Mouse (Mus musculus) heart, embryonic 16.5 days (tissue): ENCODE results near the gene Fahd1. TPM values are rescaled to one million over a fixed set of nuclear protein-coding genes. Genes with fewer than 3 reads are reported as not detected.
A peak's percentile ranks its signal among the peaks of the same experiment; 100 is the strongest.

Experiments used
- ATAC-seq: fragments of 200-750 bp; cut with Nextera tagmentation; replicated peaks from 2 replicates; pipeline ENCODE4 v1.8.0; 2017; ENCODE audit warnings: moderate number of reproducible peaks; ENCODE audit not compliant: insufficient read depth, low FRiP score; ENCODE audit errors: extremely low read depth
- H3K27ac ChIP-seq: fragments of 300-500 bp; sonication (generic); 2 replicates; pipeline ENCODE4 v1.5.1; 2014; ENCODE audit warnings: mild to moderate bottlenecking, low read length, control low read depth, moderate library complexity
- H3K27me3 ChIP-seq: fragments of 300-500 bp; sonication (generic); 2 replicates; pipeline ENCODE4 v1.6.1; 2014; ENCODE audit warnings: low read length, mixed read lengths; ENCODE audit not compliant: control insufficient read depth, insufficient read depth
- H3K36me3 ChIP-seq: fragments of 300-500 bp; sonication (generic); 2 replicates; pipeline ENCODE4 v1.6.1; 2014; ENCODE audit not compliant: control insufficient read depth, insufficient read depth
- H3K4me1 ChIP-seq: fragments of 300-500 bp; sonication (generic); 2 replicates; pipeline ENCODE4 v1.6.1; 2014; ENCODE audit warnings: low read length, mixed read lengths; ENCODE audit not compliant: control insufficient read depth, insufficient read depth
- H3K4me2 ChIP-seq: fragments of 300-500 bp; sonication (generic); 2 replicates; pipeline ENCODE4 v1.6.1; 2014; ENCODE audit warnings: low read depth, mild to moderate bottlenecking, control low read depth, low read length
- H3K4me3 ChIP-seq: fragments of 300-500 bp; sonication (generic); 2 replicates; pipeline ENCODE4 v1.5.1; 2014; ENCODE audit warnings: mild to moderate bottlenecking, control low read depth, low read length
- H3K9ac ChIP-seq: fragments of 300-500 bp; sonication (generic); 2 replicates; pipeline ENCODE4 v1.6.1; 2014; ENCODE audit warnings: low read length, control low read depth
- H3K9me3 ChIP-seq: fragments of 300-500 bp; sonication (generic); replicated peaks from 2 replicates; pipeline ENCODE4 v1.6.1; 2016; ENCODE audit warnings: low read length; ENCODE audit not compliant: control insufficient read depth
- WGBS: fragments of 180-500 bp; shearing (Covaris S2); extraction: QIAGEN DNeasy Blood & Tissue Kit; methylation state at CpG from one replicate; pipeline ENCODE4 v1.1.7; 2014; 5-methylcytosine and 5-hydroxymethylcytosine counted together
- polyA plus RNA-seq: library from polyadenylated mRNA; unstranded; fragments of >200 nt; fragmentation: Nextera tagmentation; extraction: Ambion mirVana; gene quantifications from 2 replicates; pipeline ENCODE4 v1.2.1, GENCODE M21; 2015

The Fahd1 gene
- polyA plus RNA-seq, 1 experiment from 2014 or later: 59.9 TPM

DNA sequence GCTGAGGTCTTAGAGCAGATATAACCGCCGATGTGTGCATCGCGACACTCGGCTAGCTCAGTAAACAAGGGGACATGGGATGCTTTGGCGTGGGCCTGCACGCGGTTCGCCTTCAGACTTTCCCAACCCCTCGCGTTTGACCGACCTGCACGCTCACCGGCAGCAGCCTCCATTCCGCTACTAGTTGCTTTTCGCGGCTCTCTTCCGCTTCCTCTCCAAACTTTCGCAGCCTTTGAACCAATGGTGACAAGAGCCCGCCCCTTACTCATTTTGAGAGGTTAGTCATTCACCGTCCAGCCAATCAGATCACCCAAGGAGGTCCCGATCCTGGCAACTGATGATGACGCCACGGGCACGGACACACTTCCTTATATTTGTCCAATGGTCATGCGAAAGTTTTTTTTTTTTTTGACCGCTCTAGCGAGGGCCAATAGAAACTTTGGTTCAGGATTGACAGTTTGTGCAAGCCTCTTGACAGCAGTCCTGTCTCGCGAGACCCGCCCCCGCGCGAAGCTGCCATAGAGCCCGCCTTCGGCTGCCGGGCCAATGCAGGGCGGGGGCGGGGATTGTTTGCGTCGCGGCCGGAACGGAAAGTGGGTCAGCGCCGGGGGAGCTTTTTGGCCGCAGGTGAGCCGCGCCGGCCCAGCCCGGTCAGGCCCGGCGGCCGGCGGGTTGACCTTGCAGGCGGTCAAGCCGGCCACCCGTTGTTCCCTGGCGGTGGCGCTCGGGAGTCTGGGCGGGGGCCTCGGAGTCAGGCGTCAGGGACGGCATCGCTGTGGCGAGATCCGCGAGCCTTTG is 36.2 kb upstream of the Fahd1 start, which contains the start of the genes Nubp2 and Spsb3:
TSS of gene Nubp2 (minus strand) at position 216 of the 798 bp plus-strand sequence.
TSS of gene Spsb3 (plus strand) at position 510 of the 798 bp plus-strand sequence.
- Histone ChIP-seq H3K4me2 (peak within 1 kb of the TSS; percentile 98), H3K36me3 (peaks cover 23% of the 10 kb centered on the region), H3K27me3 (no peaks in the 10 kb centered on the region), H3K4me1 (peaks cover 20% of the 10 kb centered on the region), H3K27ac (peak within 1 kb of the TSS; percentile 80), H3K4me3 (peak within 1 kb of the TSS; percentile 97), H3K9me3 (no peaks in the 10 kb centered on the region), H3K9ac (peak within 1 kb of the TSS; percentile 94)
- under 1% methylated on average over 69 of the region's 69 CpGs for WGBS
- ATAC-seq: peak; percentile 95

GRCm38 (mm10) chr17:24885356-24886133 is 35.4 kb upstream of the Fahd1 start:
- Histone ChIP-seq H3K4me1 (peaks cover 20% of the 10 kb centered on the region), H3K9ac (peak overlapping the region; percentile 74), H3K4me3 (peak overlapping the region; percentile 76), H3K9me3 (no peaks in the 10 kb centered on the region), H3K36me3 (peaks cover 18% of the 10 kb centered on the region), H3K4me2 (peak overlapping the region; percentile 96), H3K27ac (no peak overlapping the region), H3K27me3 (no peaks in the 10 kb centered on the region)
- WGBS: 23% methylated on average over 22 of the region's 22 CpGs
- ATAC-seq: no peak

DNA sequence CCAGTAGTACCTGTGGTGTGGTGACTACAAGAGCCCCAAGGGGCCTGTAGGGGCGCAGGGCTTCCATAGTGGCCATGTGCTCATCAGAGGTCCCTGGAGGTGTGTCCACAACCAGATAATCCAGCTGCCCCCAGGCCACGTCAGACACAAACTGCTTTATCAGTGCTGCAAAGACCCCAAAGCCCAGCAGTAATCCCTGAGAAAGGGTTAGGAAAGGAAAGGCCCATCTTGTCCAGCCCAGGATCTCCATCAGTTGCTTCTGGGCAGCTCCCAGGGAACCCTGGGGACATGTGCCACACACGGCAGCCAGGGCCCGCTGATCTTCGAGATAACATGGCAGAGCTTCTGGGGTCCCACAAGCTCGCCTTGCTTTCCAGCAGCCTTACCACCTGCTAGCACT is 34.2 kb upstream of the Fahd1 start:
- H3K4me2 ChIP-seq: no peak overlapping the region
- H3K9ac ChIP-seq: no peak overlapping the region
- no peak overlapping the region for H3K27ac ChIP-seq
- no peak overlapping the region for H3K4me3 ChIP-seq
- H3K27me3 ChIP-seq: no peaks in the 10 kb centered on the region
- 70% methylated on average over 6 of the region's 6 CpGs for WGBS
- no peak for ATAC-seq
- peaks cover 14% of the 10 kb centered on the region; the same call in 1 of the 2 replicates for H3K36me3 ChIP-seq
- peaks cover 20% of the 10 kb centered on the region for H3K4me1 ChIP-seq
- H3K9me3 ChIP-seq: no peaks in the 10 kb centered on the region

DNA sequence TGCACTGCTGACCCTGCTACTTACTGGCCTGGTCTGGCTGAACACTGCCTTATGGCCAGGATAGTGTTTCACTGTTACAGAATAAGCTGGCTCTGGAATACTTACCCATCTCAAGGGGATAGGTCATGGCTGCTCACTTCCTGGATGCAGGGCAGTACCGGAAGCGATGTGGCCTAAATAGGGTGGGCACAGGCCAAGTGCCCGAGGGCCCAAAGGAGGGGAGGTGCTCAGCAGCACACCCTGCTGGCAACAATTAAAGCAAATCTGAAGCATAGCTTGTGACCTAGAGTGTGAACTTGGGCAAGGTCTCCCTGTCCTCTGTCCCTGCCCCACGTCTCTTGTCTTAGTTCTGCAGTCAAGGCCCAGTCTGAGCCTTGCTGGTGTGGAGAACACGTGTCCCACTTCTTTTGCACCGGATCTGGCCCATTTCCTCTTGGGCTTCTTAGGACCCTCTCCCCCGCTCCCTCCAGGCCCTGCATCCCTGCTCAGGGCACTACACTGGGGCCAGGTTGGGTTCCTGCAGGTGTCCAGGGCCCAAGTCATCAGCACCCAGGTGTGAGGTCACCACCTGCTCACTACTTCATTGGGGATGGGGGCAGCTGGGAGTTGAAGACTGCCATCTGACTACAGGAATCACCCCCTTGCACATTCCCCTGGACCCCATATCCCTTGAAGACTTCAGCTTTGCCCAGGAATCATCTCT is 31.7 kb upstream of the Fahd1 start:
- Histone ChIP-seq H3K4me2 (no peak overlapping the region), H3K36me3 (peaks cover 9% of the 10 kb centered on the region; the same call in 1 of the 2 replicates), H3K4me3 (no peak overlapping the region), H3K4me1 (peaks cover 8% of the 10 kb centered on the region), H3K9me3 (no peaks in the 10 kb centered on the region), H3K27ac (no peak overlapping the region), H3K27me3 (no peaks in the 10 kb centered on the region), H3K9ac (no peak overlapping the region)
- WGBS: 47% methylated on average over 7 of the region's 7 CpGs
- no peak for ATAC-seq

- no peaks in the 10 kb centered on the region for H3K27me3 ChIP-seq
- no peak overlapping the region for H3K4me3 ChIP-seq
- no peaks in the 10 kb centered on the region for H3K4me1 ChIP-seq
- H3K36me3 ChIP-seq: peaks cover 9% of the 10 kb centered on the region; the same call in 1 of the 2 replicates
- no peak overlapping the region for H3K27ac ChIP-seq
- no peak for ATAC-seq
- no peaks in the 10 kb centered on the region for H3K9me3 ChIP-seq
- 72% methylated on average over 8 of the region's 8 CpGs for WGBS
- H3K9ac ChIP-seq: no peak overlapping the region
- no peak overlapping the region for H3K4me2 ChIP-seq
Measured at GRCm38 (mm10) chr17:24878531-24878930, 28.4 kb upstream of the Fahd1 start.

GRCm38 (mm10) chr17:24878117-24878397 is 27.9 kb upstream of the Fahd1 start:
- Histone ChIP-seq H3K9ac (peak overlapping the region; percentile 20; the same call in 1 of the 2 replicates), H3K27ac (no peak overlapping the region), H3K36me3 (peaks cover 5% of the 10 kb centered on the region; the same call in 1 of the 2 replicates), H3K4me3 (no peak overlapping the region), H3K4me1 (no peaks in the 10 kb centered on the region), H3K4me2 (no peak overlapping the region), H3K27me3 (no peaks in the 10 kb centered on the region), H3K9me3 (no peaks in the 10 kb centered on the region)
- 35% methylated on average over 5 of the region's 5 CpGs for WGBS
- no peak for ATAC-seq

GRCm38 (mm10) chr17:24877336-24878116 is 27.4 kb upstream of the Fahd1 start:
- H3K27me3 ChIP-seq: no peaks in the 10 kb centered on the region
- WGBS: 58% methylated on average over 10 of the region's 10 CpGs
- H3K4me2 ChIP-seq: no peak overlapping the region
- ATAC-seq: peak; percentile 46; the same call in 1 of the 2 replicates
- H3K4me3 ChIP-seq: no peak overlapping the region
- peaks cover 2% of the 10 kb centered on the region; the same call in 1 of the 2 replicates for H3K36me3 ChIP-seq
- H3K9ac ChIP-seq: no peak overlapping the region; the same call in 1 of the 2 replicates
- H3K27ac ChIP-seq: no peak overlapping the region
- no peaks in the 10 kb centered on the region for H3K9me3 ChIP-seq
- no peaks in the 10 kb centered on the region for H3K4me1 ChIP-seq

DNA sequence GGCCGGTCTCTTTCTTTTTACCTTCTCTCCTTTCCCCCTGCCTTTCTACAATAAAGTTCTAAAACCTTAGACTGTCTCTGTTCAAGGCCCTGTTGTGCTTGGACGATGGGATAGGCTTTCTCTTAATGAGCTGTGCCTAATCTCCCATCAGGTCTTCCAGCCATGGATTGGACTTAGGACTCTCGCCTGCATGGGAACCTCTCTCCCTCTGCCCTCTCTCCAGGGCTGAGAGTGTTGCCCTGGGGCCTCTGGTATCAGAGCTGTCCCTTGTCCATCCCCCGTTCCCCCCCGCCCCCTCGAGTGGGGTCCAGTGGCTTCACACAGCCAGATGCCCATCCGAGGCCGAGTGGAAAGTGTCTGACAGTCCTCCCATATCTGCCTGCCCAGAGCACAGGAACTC is 24.8 kb upstream of the Fahd1 start:
- no peaks in the 10 kb centered on the region for H3K27me3 ChIP-seq
- ATAC-seq: no peak
- WGBS: 66% methylated on average over 8 of the region's 8 CpGs

More for the DNA sequence above, 24.8 kb upstream of the Fahd1 start:
- Histone ChIP-seq H3K4me2 (no peak overlapping the region), H3K27ac (no peak overlapping the region), H3K36me3 (no peaks in the 10 kb centered on the region), H3K9me3 (no peaks in the 10 kb centered on the region), H3K4me3 (no peak overlapping the region), H3K9ac (no peak overlapping the region), H3K4me1 (no peaks in the 10 kb centered on the region)
